Mouse (Mus musculus): ENCODE results near the gene Wnt3a. TPM values are rescaled to one million over a fixed set of nuclear protein-coding genes. Genes with fewer than 3 reads are reported as not detected.

Gene Wnt3a
- polyA plus RNA-seq, 1 experiment: not detected

DNA sequence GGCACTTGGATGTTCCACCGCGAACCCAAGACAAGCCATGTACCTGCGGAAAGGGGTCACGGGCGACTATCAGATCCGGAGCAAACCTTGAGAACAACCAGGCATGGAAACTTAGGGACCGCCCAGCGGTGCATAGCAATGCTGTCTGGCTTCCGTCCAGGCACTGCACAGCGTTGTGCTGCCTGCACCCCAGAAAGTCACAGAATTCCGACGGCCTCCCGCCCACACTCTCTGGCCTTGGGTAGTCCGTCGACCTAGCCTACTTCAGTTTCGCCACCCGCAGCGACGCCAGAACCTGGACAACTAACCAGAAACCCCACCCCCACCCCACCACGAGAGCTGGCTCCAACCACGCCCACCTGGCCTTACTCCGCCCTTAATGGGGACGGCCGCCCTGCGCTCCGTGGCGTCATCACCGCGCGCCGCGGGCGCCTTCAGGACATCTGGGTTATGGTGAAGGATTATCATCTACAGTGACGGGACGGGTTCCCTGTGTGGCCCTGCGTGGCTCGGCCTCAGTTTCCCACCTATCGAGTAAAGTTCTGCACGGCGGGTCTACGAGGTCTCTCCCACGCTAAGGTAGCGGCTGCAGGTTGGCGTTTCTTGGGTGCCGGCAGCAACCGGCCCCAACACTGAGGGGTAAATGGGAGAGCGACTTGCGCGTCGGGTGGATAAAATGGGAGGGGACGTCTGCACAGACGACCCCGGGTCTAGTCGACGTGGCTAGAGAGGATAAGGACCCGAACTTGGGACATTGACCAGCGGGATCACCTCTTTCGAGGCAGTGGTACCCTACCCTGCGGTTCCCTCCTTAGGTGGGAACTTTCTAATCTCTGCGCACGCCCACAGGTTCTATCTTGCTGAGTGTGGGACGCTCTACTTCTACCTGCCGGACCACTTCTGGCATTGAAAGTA lies 88.2 kb downstream of the Wnt3a start, which contains the start of gene Mrpl55:
Mrpl55 (plus strand) TSS at position 406 of the 915 bp plus-strand sequence.
- Histone ChIP-seq H3K4me1 (ENCODE audit: control insufficient read depth, insufficient read depth, insufficient read length, low read length) (peaks cover 5% of the 10 kb centered on the region; the same call in 1 of the 2 replicates), H3K4me3 (ENCODE audit: insufficient read depth, low read depth, low read length) (peak within 1 kb of the TSS; percentile 86)

DNA sequence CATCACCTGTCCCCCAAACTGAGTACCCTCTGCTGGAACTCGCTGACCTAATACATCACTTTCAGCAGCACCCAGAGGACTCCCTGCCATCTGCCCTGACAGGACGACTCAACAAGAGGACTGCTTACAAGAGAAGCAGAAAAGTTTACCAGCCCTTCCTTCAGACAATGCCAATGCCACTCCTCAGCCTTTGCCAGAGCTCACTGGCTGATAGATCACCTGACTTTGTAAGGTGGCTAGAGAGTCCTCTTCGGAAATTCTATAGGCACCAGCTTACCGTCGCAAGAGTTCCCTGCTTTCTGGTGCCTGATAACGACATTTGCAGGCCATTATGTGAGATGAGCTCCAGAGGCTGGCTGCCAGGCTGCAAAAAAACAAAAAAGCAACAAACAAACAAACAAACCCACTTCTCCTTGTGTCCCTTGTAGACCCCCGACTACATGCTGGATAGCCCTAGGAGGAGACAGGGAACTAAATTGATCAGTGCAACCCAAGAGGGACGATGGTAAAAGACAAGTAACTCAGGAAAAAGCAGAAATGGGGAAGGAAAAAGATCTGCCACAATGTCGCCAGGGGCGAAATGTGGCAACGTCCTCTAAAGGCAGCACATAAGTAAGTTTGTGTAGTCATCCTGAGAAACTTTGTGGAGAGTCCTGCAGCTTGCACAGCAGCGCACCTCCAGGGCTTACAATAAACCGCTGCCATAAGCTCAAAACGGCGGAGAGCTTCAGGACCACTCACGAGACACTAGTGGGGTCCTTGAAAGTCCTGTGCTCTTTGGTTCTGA lies 89.1 kb downstream of the Wnt3a start:
- Histone ChIP-seq H3K4me1 (ENCODE audit: control insufficient read depth, insufficient read depth, insufficient read length, low read length) (peaks cover 5% of the 10 kb centered on the region; the same call in 1 of the 2 replicates), H3K4me3 (ENCODE audit: insufficient read depth, low read depth, low read length) (peak overlapping the region; percentile 86), H3K27ac (replicated peaks; ENCODE audit: low read depth, low read length) (peak overlapping the region; percentile 53)

More for the DNA sequence above, 88.2 kb downstream of the Wnt3a start, which contains the start of gene Mrpl55:
- peak within 1 kb of the TSS; percentile 77 for H3K27ac ChIP-seq (replicated peaks; ENCODE audit: low read depth, low read length)

Other genes starting within 250 kb of the Wnt3a start
- gene Obscn, start 154.3 kb downstream of the Wnt3a start, polyA plus RNA-seq (2012; ENCODE audit: insufficient read depth, insufficient read length, missing spikeins): 2.4 and 7.2 TPM in 2 replicates
- 9.8 and 10.4 TPM in 2 replicates for gene Iba57, start 127.0 kb downstream of the Wnt3a start, polyA plus RNA-seq (2012; ENCODE audit: insufficient read depth, insufficient read length, missing spikeins)
- not detected in 2 replicates for gene Gjc2, start 107.5 kb downstream of the Wnt3a start, polyA plus RNA-seq (2012; ENCODE audit: insufficient read depth, insufficient read length, missing spikeins)
- 89.3 and 122 TPM in 2 replicates for gene Guk1, start 98.5 kb downstream of the Wnt3a start, polyA plus RNA-seq (2012; ENCODE audit: insufficient read depth, insufficient read length, missing spikeins)
- gene Mrpl55, start 88.3 kb downstream of the Wnt3a start, polyA plus RNA-seq (2012; ENCODE audit: insufficient read depth, insufficient read length, missing spikeins): 118 and 139 TPM in 2 replicates
- 5.6 and 11.0 TPM in 2 replicates for gene 2310033P09Rik, start 82.4 kb downstream of the Wnt3a start, polyA plus RNA-seq (2012; ENCODE audit: insufficient read depth, insufficient read length, missing spikeins)
- 211 and 220 TPM in 2 replicates for gene Arf1, start 62.5 kb downstream of the Wnt3a start, polyA plus RNA-seq (2012; ENCODE audit: insufficient read depth, insufficient read length, missing spikeins)
- gene Wnt9a, start 16.2 kb upstream of the Wnt3a start, polyA plus RNA-seq (2012; ENCODE audit: insufficient read depth, insufficient read length, missing spikeins): 0.33 and 0.40 TPM in 2 replicates
- not detected in 2 replicates for gene Prss38, start 84.9 kb upstream of the Wnt3a start, polyA plus RNA-seq (2012; ENCODE audit: insufficient read depth, insufficient read length, missing spikeins)
- 2.7 and 3.1 TPM in 2 replicates for gene Jmjd4, start 159.3 kb upstream of the Wnt3a start, polyA plus RNA-seq (2012; ENCODE audit: insufficient read depth, insufficient read length, missing spikeins)
- gene Snap47, start 160.4 kb upstream of the Wnt3a start, polyA plus RNA-seq (2012; ENCODE audit: insufficient read depth, insufficient read length, missing spikeins): 21.4 and 22.5 TPM in 2 replicates
- 2.5 and 3.3 TPM in 2 replicates for gene Zfp867, start 181.7 kb upstream of the Wnt3a start, polyA plus RNA-seq (2012; ENCODE audit: insufficient read depth, insufficient read length, missing spikeins)
- 3.1 and 3.9 TPM in 2 replicates for gene Zkscan17, start 236.0 kb upstream of the Wnt3a start, polyA plus RNA-seq (2012; ENCODE audit: insufficient read depth, insufficient read length, missing spikeins)